Mouse (Mus musculus) erythroid progenitor cell, adult 5-6 weeks (primary cell): Measurements from ENCODE around the gene Iapp. TPM values are rescaled to one million over a fixed set of nuclear protein-coding genes. Genes with fewer than 3 reads are reported as not detected.
"Not testable (repeated sequence)": the region's sequence is repeated elsewhere in the genome, so short reads cannot be mapped to it uniquely, and the experiment has no call there.

Source experiments
- ATAC-seq: replicated peaks from 2 replicates; pipeline ENCODE4 v1.8.0; 2016; ENCODE audit warnings: moderate number of reproducible peaks, mild to moderate bottlenecking, moderate TSS enrichment, inconsistent platforms; ENCODE audit not compliant: poor library complexity, low FRiP score, severe bottlenecking
- total RNA-seq, 2 experiments: library from RNA; stranded (forward) in 1 of 2; stranded (reverse) in 1 of 2; fragments of 150-400 nt in 1 of 2; fragments of 186-747, 209-891 nt in 1 of 2; gene quantifications; 2 replicates each; pipeline versions ENCODE4 v1.2.3 to v1.2.4; 2015 to 2017; ENCODE audit warnings: low replicate concordance in 2 of 2

Iapp gene
- total RNA-seq (2015; ENCODE audit: low replicate concordance), result not detected in 2 replicates
- total RNA-seq (2017; ENCODE audit: low replicate concordance), result not detected in 2 replicates

- no peak for ATAC-seq
Observed at GRCm38 (mm10) chr6:142298098-142298497, at the start of gene Iapp. Iapp (plus strand) TSS chr6:142298423.

- not testable (repeated sequence) for ATAC-seq
Observed at GRCm38 (mm10) chr6:142250738-142251307, 47.4 kb upstream of the Iapp start.

GRCm38 (mm10) chr6:142275721-142276442, 22.3 kb upstream of the Iapp start:
- ATAC-seq, result no peak

GRCm38 (mm10) chr6:142289413-142290118, 8.7 kb upstream of the Iapp start:
- ATAC-seq, result no peak

- no peak for ATAC-seq
Observed at GRCm38 (mm10) chr6:142305076-142305475, 6.9 kb downstream of the Iapp start.

- ATAC-seq, result no peak
Observed at GRCm38 (mm10) chr6:142314285-142314684, 16.1 kb downstream of the Iapp start.

GRCm38 (mm10) chr6:142317106-142317505, 18.9 kb downstream of the Iapp start:
- no peak for ATAC-seq

GRCm38 (mm10) chr6:142322881-142323280, 24.7 kb downstream of the Iapp start, which contains the start of gene Slco1a5:
Slco1a5 (minus strand) TSS chr6:142322981.
- no peak for ATAC-seq

GRCm38 (mm10) chr6:142326598-142326997, 28.4 kb downstream of the Iapp start:
- no peak for ATAC-seq

GRCm38 (mm10) chr6:142329201-142329600, 31.0 kb downstream of the Iapp start:
- ATAC-seq, result no peak

GRCm38 (mm10) chr6:142338961-142339360, 40.7 kb downstream of the Iapp start:
- ATAC-seq, result no peak

- ATAC-seq, result no peak
Observed at GRCm38 (mm10) chr6:142339576-142339975, 41.4 kb downstream of the Iapp start.

- no peak for ATAC-seq
Observed at GRCm38 (mm10) chr6:142343561-142343960, 45.3 kb downstream of the Iapp start.

- peak; percentile 95 for ATAC-seq
Observed at GRCm38 (mm10) chr6:142345440-142346038, 47.3 kb downstream of the Iapp start, which contains the start of gene Pyroxd1. Pyroxd1 (plus strand) TSS chr6:142345654.

GRCm38 (mm10) chr6:142346181-142347110, 48.2 kb downstream of the Iapp start:
- ATAC-seq, result no peak

GRCm38 (mm10) chr6:142347431-142348385, 49.5 kb downstream of the Iapp start:
- no peak for ATAC-seq

GRCm38 (mm10) chr6:142352099-142352498, 53.9 kb downstream of the Iapp start:
- not testable (repeated sequence) for ATAC-seq
